Mouse (Mus musculus) embryonic stem cell, embryonic (primary cell): ENCODE data around the gene Gm10337.

ENCODE experiments used
- CTCF ChIA-PET, 4 experiments: fragments of 300-600 bp in 2 of 4; fragments of 350-600 bp in 2 of 4; sonication (Branson Sonifier 250); formaldehyde crosslinking; loops; one replicate each; lab custom pipeline; 2022; ENCODE audit warnings: inconsistent platforms in 2 of 4; lab: Charles Lee
- POLR2A ChIA-PET, 4 experiments: fragments of 300-600 bp in 2 of 4; fragments of 350-600 bp in 2 of 4; sonication (Branson Sonifier 250); formaldehyde crosslinking; loops; one replicate each; lab custom pipeline; 2022; ENCODE audit warnings: antibody characterized with exemption in 4 of 4, inconsistent platforms in 1 of 4; lab: Charles Lee

Gm10337 gene

GRCm38 (mm10) chr15:102505770-102506463 lies 2.4 kb downstream of the Gm10337 start:
- ChIA-PET CTCF (interaction anchor here in 1 of 4 experiments (1.0 kb wide), 1 partner anchor 124 kb away, joined by 3 read pairs; no protein-coding TSS in a partner anchor), POLR2A (interaction anchor here in 3 of 4 experiments (0.6 to 21.1 kb wide), 18 partner anchors 10 to 135 kb away, joined by 3 to 518 read pairs (median 6); partner anchors contain the start of genes Tarbp2 (in 3 of the 3), Map3k12 (in 2 of the 3) and Npff (in 1 of the 3))

GRCm38 (mm10) chr15:102506464-102506830 lies 2.9 kb downstream of the Gm10337 start:
- ChIA-PET CTCF (interaction anchor here in 2 of 4 experiments (0.6 to 0.7 kb wide), 2 partner anchors 39 to 406 kb away, joined by 3 to 8 read pairs; no protein-coding TSS in a partner anchor), POLR2A (interaction anchor here in 3 of 4 experiments (0.6 to 21.1 kb wide), 16 partner anchors 12 to 227 kb away, joined by 3 to 518 read pairs (median 8); partner anchors contain the start of genes Tarbp2 (in 2 of the 3), Map3k12 (in 1 of the 3) and Npff (in 1 of the 3))

GRCm38 (mm10) chr15:102506864-102507263 lies 3.3 kb downstream of the Gm10337 start:
- POLR2A ChIA-PET: interaction anchor here (0.6 to 21.1 kb wide), 26 partner anchors 8 to 227 kb away, joined by 3 to 296 read pairs (median 4); partner anchors contain the start of genes Tarbp2 (in 3 of the 4), Map3k12 (in 1 of the 4), Npff (in 1 of the 4) and Pcbp2 (in 1 of the 4)
- CTCF ChIA-PET: interaction anchor here in 2 of 4 experiments (0.6 to 0.7 kb wide), 2 partner anchors 39 to 406 kb away, joined by 3 to 8 read pairs; no protein-coding TSS in a partner anchor

- CTCF ChIA-PET: interaction anchor here in 1 of 4 experiments (1.1 kb wide), 1 partner anchor 37 kb away, joined by 3 read pairs; the partner anchor contains the start of gene Pcbp2
- POLR2A ChIA-PET: interaction anchor here (0.6 to 21.1 kb wide), 36 partner anchors 7 to 283 kb away, joined by 3 to 296 read pairs (median 4); partner anchors contain the start of genes Tarbp2 (in 4 of the 4), Pcbp2 (in 2 of the 4), Sp1 (in 2 of the 4) and Atf7 (in 1 of the 4)
Observed at GRCm38 (mm10) chr15:102507561-102507960, 4.0 kb downstream of the Gm10337 start.

- ChIA-PET POLR2A (interaction anchor here (0.6 to 21.1 kb wide), 30 partner anchors 7 to 284 kb away, joined by 3 to 296 read pairs (median 5); partner anchors contain the start of genes Tarbp2 (in 4 of the 4), Pcbp2 (in 2 of the 4), Sp1 (in 2 of the 4) and Atf7 (in 1 of the 4)), CTCF (interaction anchor here in 1 of 4 experiments (1.1 kb wide), 1 partner anchor 38 kb away, joined by 3 read pairs; the partner anchor contains the start of gene Pcbp2)
Observed at GRCm38 (mm10) chr15:102508336-102508735, 4.8 kb downstream of the Gm10337 start.

GRCm38 (mm10) chr15:102510110-102510509 lies 6.6 kb downstream of the Gm10337 start:
- ChIA-PET CTCF (interaction anchor here in 3 of 4 experiments (0.5 to 2.1 kb wide), 6 partner anchors 9 to 131 kb away, joined by 3 to 7 read pairs (median 4); partner anchors contain the start of genes Npff (in 1 of the 3) and Pcbp2 (in 1 of the 3)), POLR2A (interaction anchor here (0.6 to 21.1 kb wide), 49 partner anchors 8 to 374 kb away, joined by 3 to 296 read pairs (median 6); partner anchors contain the start of genes Pcbp2 (in 3 of the 4), Sp1 (in 3 of the 4), Tarbp2 (in 3 of the 4) and Aaas (in 1 of the 4))

GRCm38 (mm10) chr15:102510590-102511284 lies 7.2 kb downstream of the Gm10337 start:
- ChIA-PET CTCF (interaction anchor here in 3 of 4 experiments (0.5 to 2.1 kb wide), 9 partner anchors 9 to 155 kb away, joined by 3 to 7 read pairs (median 4); partner anchors contain the start of genes Npff (in 1 of the 3) and Pcbp2 (in 1 of the 3)), POLR2A (interaction anchor here (0.6 to 21.1 kb wide), 54 partner anchors 7 to 1245 kb away, joined by 3 to 296 read pairs (median 6); partner anchors contain the start of genes Pcbp2 (in 3 of the 4), Sp1 (in 3 of the 4), Tarbp2 (in 3 of the 4) and Aaas (in 1 of the 4))

- CTCF ChIA-PET: interaction anchor here in 2 of 4 experiments (1.0 to 2.1 kb wide), 3 partner anchors 14 to 156 kb away, joined by 3 to 7 read pairs (median 3); partner anchors contain the start of genes Npff (in 1 of the 2) and Pcbp2 (in 1 of the 2)
Observed at GRCm38 (mm10) chr15:102511285-102511833, 7.8 kb downstream of the Gm10337 start.

GRCm38 (mm10) chr15:102512010-102512409 lies 8.5 kb downstream of the Gm10337 start:
- CTCF ChIA-PET: interaction anchor here in 3 of 4 experiments (0.6 to 2.1 kb wide), 5 partner anchors 13 to 1183 kb away, joined by 3 to 7 read pairs (median 3); partner anchors contain the start of genes Npff (in 1 of the 3), Pcbp2 (in 1 of the 3) and Prr13 (in 1 of the 3)
- POLR2A ChIA-PET: interaction anchor here in 3 of 4 experiments (0.8 to 21.1 kb wide), 20 partner anchors 10 to 435 kb away, joined by 3 to 296 read pairs (median 8); partner anchors contain the start of genes Npff (in 2 of the 3), Pcbp2 (in 2 of the 3), Sp1 (in 2 of the 3) and Aaas (in 1 of the 3)

More at GRCm38 (mm10) chr15:102511285-102511833, 7.8 kb downstream of the Gm10337 start:
- POLR2A ChIA-PET: interaction anchor here in 3 of 4 experiments (0.5 to 21.1 kb wide), 30 partner anchors 10 to 1245 kb away, joined by 3 to 296 read pairs (median 6); partner anchors contain the start of genes Pcbp2 (in 2 of the 3), Sp1 (in 2 of the 3), Map3k12 (in 1 of the 3) and Npff (in 1 of the 3)

- ChIA-PET CTCF (interaction anchor here in 2 of 4 experiments (0.6 to 1.3 kb wide), 4 partner anchors 54 to 1184 kb away, joined by 3 read pairs; partner anchors contain the start of gene Prr13 (in 1 of the 2)), POLR2A (interaction anchor here in 3 of 4 experiments (0.8 to 21.1 kb wide), 16 partner anchors 8 to 162 kb away, joined by 3 to 296 read pairs (median 6); partner anchors contain the start of genes Sp1 (in 3 of the 3), Npff (in 2 of the 3), Pcbp2 (in 2 of the 3) and Aaas (in 1 of the 3))
Observed at GRCm38 (mm10) chr15:102512471-102512870, 8.9 kb downstream of the Gm10337 start.

- ChIA-PET POLR2A (interaction anchor here in 3 of 4 experiments (0.6 to 21.1 kb wide), 15 partner anchors 9 to 759 kb away, joined by 3 to 296 read pairs (median 5); partner anchors contain the start of genes Aaas (in 1 of the 3), Map3k12 (in 1 of the 3), Npff (in 1 of the 3) and Pcbp2 (in 1 of the 3)), CTCF (interaction anchor here in 2 of 4 experiments (0.6 kb wide), 4 partner anchors 69 to 1744 kb away, joined by 3 to 12 read pairs (median 6); no protein-coding TSS in a partner anchor)
Observed at GRCm38 (mm10) chr15:102513004-102513403, 9.5 kb downstream of the Gm10337 start.

- POLR2A ChIA-PET: interaction anchor here in 2 of 4 experiments (0.9 to 21.1 kb wide), 7 partner anchors 6 to 274 kb away, joined by 3 to 296 read pairs (median 49); partner anchors contain the start of genes Gm10337 (in 2 of the 2), Map3k12 (in 1 of the 2), Npff (in 1 of the 2) and Pcbp2 (in 1 of the 2)
Observed at GRCm38 (mm10) chr15:102515261-102515660, 11.7 kb downstream of the Gm10337 start.

GRCm38 (mm10) chr15:102515791-102516190 lies 12.3 kb downstream of the Gm10337 start:
- CTCF ChIA-PET: interaction anchor here in 2 of 4 experiments (0.7 to 1.2 kb wide), 3 partner anchors 11 to 1285 kb away, joined by 4 to 6 read pairs (median 5); no protein-coding TSS in a partner anchor
- POLR2A ChIA-PET: interaction anchor here in 3 of 4 experiments (0.6 to 21.1 kb wide), 23 partner anchors 6 to 754 kb away, joined by 3 to 296 read pairs (median 5); partner anchors contain the start of genes Gm10337 (in 2 of the 3), Pcbp2 (in 2 of the 3), Sp1 (in 2 of the 3) and Aaas (in 1 of the 3)

More at GRCm38 (mm10) chr15:102515261-102515660, 11.7 kb downstream of the Gm10337 start:
- CTCF ChIA-PET: no interaction called here

GRCm38 (mm10) chr15:102516293-102516692 lies 12.8 kb downstream of the Gm10337 start:
- ChIA-PET CTCF (interaction anchor here (0.6 to 1.2 kb wide), 6 partner anchors 11 to 1286 kb away, joined by 3 to 6 read pairs (median 5); no protein-coding TSS in a partner anchor), POLR2A (interaction anchor here in 3 of 4 experiments (0.5 to 21.1 kb wide), 36 partner anchors 6 to 753 kb away, joined by 3 to 296 read pairs (median 4); partner anchors contain the start of genes Gm10337 (in 2 of the 3), Npff (in 2 of the 3), Pcbp2 (in 2 of the 3) and Sp1 (in 2 of the 3))
